Mouse (Mus musculus) testis, postnatal 10 days (tissue): ENCODE results near the gene Rbms1.

ENCODE experiments used
- DNase-seq: peaks from one replicate; pipeline ENCODE4 v3.0.0; 2021; ENCODE audit warnings: low spot score

Rbms1 gene

GRCm38 (mm10) chr2:60808822-60809221, 154.2 kb downstream of the Rbms1 start:
- DNase-seq = no peak

- DNase-seq = no peak
Measured at GRCm38 (mm10) chr2:60807341-60808195, 155.4 kb downstream of the Rbms1 start.

- no peak for DNase-seq
Measured at GRCm38 (mm10) chr2:60804763-60805162, 158.2 kb downstream of the Rbms1 start.

- DNase-seq = no peak
Measured at GRCm38 (mm10) chr2:60803377-60803776, 159.6 kb downstream of the Rbms1 start.

- no peak for DNase-seq
Measured at GRCm38 (mm10) chr2:60802828-60803227, 160.2 kb downstream of the Rbms1 start.

GRCm38 (mm10) chr2:60802191-60802590, 160.8 kb downstream of the Rbms1 start:
- DNase-seq = peak; percentile 62

GRCm38 (mm10) chr2:60801571-60802155, 161.3 kb downstream of the Rbms1 start:
- DNase-seq = no peak

- DNase-seq = no peak
Measured at GRCm38 (mm10) chr2:60800921-60801558, 162.0 kb downstream of the Rbms1 start.

GRCm38 (mm10) chr2:60799816-60800215, 163.2 kb downstream of the Rbms1 start:
- no peak for DNase-seq

GRCm38 (mm10) chr2:60798767-60799529, 164.0 kb downstream of the Rbms1 start:
- DNase-seq = no peak

- DNase-seq = no peak
Measured at GRCm38 (mm10) chr2:60796969-60797669, 165.9 kb downstream of the Rbms1 start.

- DNase-seq = no peak
Measured at GRCm38 (mm10) chr2:60796616-60796968, 166.4 kb downstream of the Rbms1 start.

- no peak for DNase-seq
Measured at GRCm38 (mm10) chr2:60795861-60796260, 167.1 kb downstream of the Rbms1 start.

- no peak for DNase-seq
Measured at GRCm38 (mm10) chr2:60792506-60792905, 170.5 kb downstream of the Rbms1 start.

- no peak for DNase-seq
Measured at GRCm38 (mm10) chr2:60789126-60789525, 173.9 kb downstream of the Rbms1 start.

GRCm38 (mm10) chr2:60788173-60788908, 174.7 kb downstream of the Rbms1 start:
- DNase-seq = no peak

GRCm38 (mm10) chr2:60787088-60787487, 175.9 kb downstream of the Rbms1 start:
- no peak for DNase-seq

GRCm38 (mm10) chr2:60786289-60786688, 176.7 kb downstream of the Rbms1 start:
- DNase-seq = no peak

- DNase-seq = no peak
Measured at GRCm38 (mm10) chr2:60774501-60774900, 188.5 kb downstream of the Rbms1 start.

- no peak for DNase-seq
Measured at GRCm38 (mm10) chr2:60773592-60773991, 189.4 kb downstream of the Rbms1 start.

- DNase-seq = no peak
Measured at GRCm38 (mm10) chr2:60766420-60766819, 196.6 kb downstream of the Rbms1 start.
